Mouse (Mus musculus) myocyte (in vitro differentiated cells): ENCODE data around the gene Cracr2b. TPM values are rescaled to one million over a fixed set of nuclear protein-coding genes. Genes with fewer than 3 reads are reported as not detected.

Experiments used
- H3K27me3 ChIP-seq: one replicate; pipeline ENCODE4 v1.6.1; 2011; ENCODE audit not compliant: control insufficient read depth, insufficient read depth, insufficient read length
- H3K36me3 ChIP-seq: one replicate; pipeline ENCODE4 v1.6.1; 2011; ENCODE audit not compliant: control insufficient read depth, insufficient read depth
- H3K4me2 ChIP-seq: one replicate; pipeline ENCODE4 v1.6.1; 2011; ENCODE audit warnings: low read depth, control low read depth
- H3K4me3 ChIP-seq: one replicate; pipeline ENCODE4 v1.5.1; 2011; ENCODE audit warnings: mild to moderate bottlenecking, control low read depth, moderate library complexity
- H3K79me2 ChIP-seq: one replicate; pipeline ENCODE4 v1.6.1; 2011; ENCODE audit not compliant: control insufficient read depth, insufficient read depth
- H3ac ChIP-seq: one replicate; pipeline ENCODE4 v1.6.1; 2011; ENCODE audit not compliant: control insufficient read depth, insufficient read length
- CEBPB ChIP-seq: IDR thresholded peaks from 2 replicates; pipeline ENCODE4 v1.6.1; 2011; ENCODE audit warnings: mild to moderate bottlenecking, moderate library complexity; ENCODE audit not compliant: poor library complexity, insufficient read depth, severe bottlenecking
- E2F4 ChIP-seq: IDR thresholded peaks from one replicate; pipeline ENCODE4 v1.6.1; 2011; ENCODE audit warnings: mild to moderate bottlenecking, control low read depth, moderate library complexity; ENCODE audit not compliant: insufficient read depth
- MAX ChIP-seq: IDR thresholded peaks from one replicate; pipeline ENCODE4 v1.6.1; 2011; ENCODE audit warnings: low read depth, mild to moderate bottlenecking, control low read depth
- MYOD1 ChIP-seq, 3 experiments: IDR thresholded peaks; one replicate each; pipeline ENCODE4 v1.6.1; 2011; ENCODE audit warnings: control low read depth in 2 of 3, low read depth in 2 of 3, mild to moderate bottlenecking in 2 of 3, moderate library complexity in 1 of 3; ENCODE audit not compliant: insufficient read length in 2 of 3, control insufficient read depth in 1 of 3
- MYOG ChIP-seq, 3 experiments: IDR thresholded peaks; one replicate each; pipeline ENCODE4 v1.6.1; 2011; ENCODE audit warnings: control low read depth in 2 of 3, low read depth in 2 of 3, mild to moderate bottlenecking in 2 of 3; ENCODE audit not compliant: insufficient read length in 2 of 3, control insufficient read depth in 1 of 3, insufficient read depth in 1 of 3
- POLR2A ChIP-seq: IDR thresholded peaks from one replicate; pipeline ENCODE4 v1.6.1; 2011; ENCODE audit warnings: low read depth, mild to moderate bottlenecking, control low read depth, moderate library complexity; ENCODE audit not compliant: insufficient read length
- POLR2AphosphoS2 ChIP-seq: IDR thresholded peaks from one replicate; pipeline ENCODE4 v1.6.1; 2011; ENCODE audit warnings: low read depth, control low read depth; ENCODE audit not compliant: insufficient read length
- REST ChIP-seq: IDR thresholded peaks from one replicate; pipeline ENCODE4 v1.6.1; 2011; ENCODE audit warnings: mild to moderate bottlenecking, control low read depth, moderate library complexity; ENCODE audit not compliant: insufficient read depth, insufficient read length
- SRF ChIP-seq: IDR thresholded peaks from one replicate; pipeline ENCODE4 v1.6.1; 2011; ENCODE audit warnings: low read depth; ENCODE audit not compliant: control insufficient read depth, insufficient read length
- TCF12 ChIP-seq: IDR thresholded peaks from one replicate; pipeline ENCODE4 v1.6.1; 2011; ENCODE audit warnings: mild to moderate bottlenecking, control low read depth; ENCODE audit not compliant: poor library complexity, insufficient read depth, severe bottlenecking
- TCF3 ChIP-seq: IDR thresholded peaks from one replicate; pipeline ENCODE4 v1.6.1; 2011; ENCODE audit warnings: low read depth, control low read depth; ENCODE audit not compliant: insufficient read length
- USF1 ChIP-seq: IDR thresholded peaks from one replicate; pipeline ENCODE4 v1.6.1; 2011; ENCODE audit warnings: low read depth, mild to moderate bottlenecking, control low read depth, moderate library complexity
- polyA plus RNA-seq: library from polyadenylated mRNA; unstranded; fragments of >200 nt; fragmentation: generic; extraction: Trizol; gene quantifications from one replicate; pipeline ENCODE4 v1.2.1, GENCODE M21; 2012; ENCODE audit warnings: missing spikeins

The Cracr2b gene
- polyA plus RNA-seq, 1 experiment, result 2.4 TPM

- H3K4me3 ChIP-seq, result no peak overlapping the region
- no peak for TF ChIP-seq TCF12
- TF ChIP-seq REST, result no peak
- TF ChIP-seq CEBPB, result no peak
- no peak for TF ChIP-seq POLR2A
- TF ChIP-seq E2F4, result no peak
- TF ChIP-seq MYOD1 (IDR thresholded peaks at IDR 0.05; ENCODE audit: control insufficient read depth in 1 of 3, insufficient read length in 2 of 3, low read depth in 2 of 3), result no peak
- TF ChIP-seq MYOG (IDR thresholded peaks at IDR 0.05; ENCODE audit: control insufficient read depth in 1 of 3, insufficient read depth in 1 of 3, insufficient read length in 2 of 3, low read depth in 2 of 3), result no peak
- no peak for TF ChIP-seq SRF
- TF ChIP-seq USF1, result no peak
- TF ChIP-seq MAX, result no peak
- TF ChIP-seq POLR2AphosphoS2, result no peak
- no peak for TF ChIP-seq TCF3
- no peak overlapping the region for H3ac ChIP-seq
- no peak overlapping the region for H3K4me2 ChIP-seq
- H3K79me2 ChIP-seq, result peaks cover 23% of the 10 kb centered on the region
- H3K36me3 ChIP-seq, result peaks cover 4% of the 10 kb centered on the region
- no peaks in the 10 kb centered on the region for H3K27me3 ChIP-seq
Measured at GRCm38 (mm10) chr7:141484186-141485120, 23.6 kb downstream of the Cracr2b start.

GRCm38 (mm10) chr7:141485186-141485585 lies 24.3 kb downstream of the Cracr2b start:
- TF ChIP-seq E2F4 (no peak), TCF12 (no peak), REST (no peak), MYOD1 (IDR thresholded peaks at IDR 0.05; ENCODE audit: control insufficient read depth in 1 of 3, insufficient read length in 2 of 3, low read depth in 2 of 3) (no peak), CEBPB (no peak), SRF (no peak), TCF3 (no peak), POLR2AphosphoS2 (no peak), MAX (no peak)
- H3K27me3 ChIP-seq, result no peaks in the 10 kb centered on the region
- no peak overlapping the region for H3K4me2 ChIP-seq
- H3K79me2 ChIP-seq, result peaks cover 16% of the 10 kb centered on the region
- peaks cover 4% of the 10 kb centered on the region for H3K36me3 ChIP-seq
- H3K4me3 ChIP-seq, result no peak overlapping the region
- no peak overlapping the region for H3ac ChIP-seq

- Histone ChIP-seq H3K27me3 (no peaks in the 10 kb centered on the region), H3ac (no peak overlapping the region), H3K79me2 (peaks cover 11% of the 10 kb centered on the region), H3K4me2 (no peak overlapping the region), H3K4me3 (no peak overlapping the region), H3K36me3 (peaks cover 4% of the 10 kb centered on the region)
- TF ChIP-seq CEBPB, result no peak
- TF ChIP-seq E2F4, result no peak
- no peak for TF ChIP-seq MAX
- no peak for TF ChIP-seq MYOD1 (IDR thresholded peaks at IDR 0.05; ENCODE audit: control insufficient read depth in 1 of 3, insufficient read length in 2 of 3, low read depth in 2 of 3)
- no peak for TF ChIP-seq USF1
- TF ChIP-seq TCF12, result no peak
Measured at GRCm38 (mm10) chr7:141485606-141486005, 24.7 kb downstream of the Cracr2b start.

GRCm38 (mm10) chr7:141486239-141486638 lies 25.3 kb downstream of the Cracr2b start:
- H3K79me2 ChIP-seq, result peaks cover 8% of the 10 kb centered on the region
- H3K4me2 ChIP-seq, result no peak overlapping the region

More at GRCm38 (mm10) chr7:141486239-141486638, 25.3 kb downstream of the Cracr2b start:
- Histone ChIP-seq H3ac (no peak overlapping the region), H3K4me3 (no peak overlapping the region), H3K36me3 (peaks cover 4% of the 10 kb centered on the region), H3K27me3 (no peaks in the 10 kb centered on the region)
- TF ChIP-seq POLR2AphosphoS2 (no peak), REST (no peak), E2F4 (no peak), TCF12 (no peak), MYOD1 (IDR thresholded peaks at IDR 0.05; ENCODE audit: control insufficient read depth in 1 of 3, insufficient read length in 2 of 3, low read depth in 2 of 3) (no peak), USF1 (no peak), MYOG (IDR thresholded peaks at IDR 0.05; ENCODE audit: control insufficient read depth in 1 of 3, insufficient read depth in 1 of 3, insufficient read length in 2 of 3, low read depth in 2 of 3) (no peak), SRF (no peak), POLR2A (no peak), TCF3 (no peak), CEBPB (no peak), MAX (no peak)
